Mouse (Mus musculus) cerebellum, adult 11 months (tissue): ENCODE measurements around the gene Slc35d2.

Source experiments
- DNase-seq: peaks from one replicate; pipeline ENCODE4 v3.0.0; 2022

Gene Slc35d2

DNA sequence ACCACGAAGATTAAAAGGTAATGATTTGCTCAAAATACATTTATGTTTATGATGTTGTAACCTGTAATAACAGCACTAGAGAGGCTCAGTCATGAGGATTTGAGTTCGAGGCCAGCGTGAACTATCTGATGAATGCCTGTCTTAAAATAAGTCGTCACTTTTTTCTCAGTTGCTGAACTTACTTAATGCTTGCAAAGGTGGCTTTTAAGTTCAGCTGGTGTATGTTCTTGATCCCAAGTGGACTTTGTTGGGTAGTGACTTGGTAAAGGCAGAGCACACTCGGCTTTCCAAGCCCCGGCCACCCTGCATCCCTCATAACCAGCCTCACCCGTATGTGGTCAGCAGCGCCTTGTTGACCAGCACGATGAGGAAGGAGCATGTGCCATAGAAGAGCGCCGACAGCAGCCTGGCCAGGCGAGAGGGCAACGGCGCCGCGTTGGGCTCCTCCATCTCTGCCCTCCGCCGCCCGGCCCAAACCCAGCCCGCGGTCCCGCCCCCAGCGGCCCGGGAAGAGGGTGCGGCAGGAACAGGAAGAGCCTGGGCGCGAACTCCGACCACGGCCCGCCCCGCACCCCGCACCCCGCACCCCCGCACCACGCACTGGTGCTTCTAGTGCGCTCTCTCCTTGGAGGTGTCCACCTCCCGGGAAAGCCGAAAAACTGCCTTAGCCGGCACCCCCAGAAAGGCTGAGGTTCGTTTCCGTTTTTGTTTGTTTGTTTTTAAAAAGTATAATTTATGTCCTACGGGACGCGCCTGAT is at the start of gene Slc35d2:
Gene Slc35d2, minus strand, starts transcription at position 511 of the 758 bp plus-strand sequence.
- no peak for DNase-seq

DNA sequence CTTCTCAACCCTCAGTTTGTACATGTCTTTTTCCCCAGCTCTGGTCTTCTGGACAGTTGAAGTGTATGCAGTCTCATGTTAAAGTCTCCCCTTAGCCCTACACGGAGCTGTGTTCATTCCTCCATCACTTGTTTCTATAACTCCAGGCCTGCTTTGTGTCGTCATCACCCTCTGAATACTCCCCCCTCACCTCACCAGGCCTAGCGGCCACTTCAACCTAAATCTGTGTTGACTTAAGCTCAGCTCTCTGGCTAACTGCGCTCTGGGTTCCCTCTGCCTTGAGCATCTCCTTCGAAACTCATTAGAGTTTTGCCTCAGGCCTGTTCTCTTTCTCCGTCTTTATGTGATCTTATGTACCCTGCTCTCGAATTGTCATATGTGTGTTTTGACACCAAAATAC is 48.8 kb upstream of the Slc35d2 start:
- no peak for DNase-seq

DNA sequence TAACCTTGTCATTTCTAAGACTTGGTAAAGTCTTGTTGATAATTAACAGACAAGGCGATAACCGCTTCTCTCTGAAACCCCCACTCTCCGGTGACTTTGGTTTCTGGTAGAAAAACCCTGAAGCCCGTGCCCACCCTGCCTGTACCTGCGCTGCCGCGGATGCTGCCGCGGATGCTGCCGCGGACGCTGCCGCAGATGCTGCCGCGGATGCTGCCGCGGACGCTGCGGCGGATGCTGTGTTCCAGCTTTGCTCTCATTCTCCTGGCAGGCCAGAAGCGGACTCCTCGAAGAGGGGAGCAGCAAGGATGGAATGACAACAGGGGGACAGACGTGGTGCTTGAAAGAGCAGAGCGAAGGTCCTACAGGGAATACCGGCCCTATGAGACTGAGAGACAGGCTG is 40.6 kb upstream of the Slc35d2 start:
- DNase-seq = no peak

DNA sequence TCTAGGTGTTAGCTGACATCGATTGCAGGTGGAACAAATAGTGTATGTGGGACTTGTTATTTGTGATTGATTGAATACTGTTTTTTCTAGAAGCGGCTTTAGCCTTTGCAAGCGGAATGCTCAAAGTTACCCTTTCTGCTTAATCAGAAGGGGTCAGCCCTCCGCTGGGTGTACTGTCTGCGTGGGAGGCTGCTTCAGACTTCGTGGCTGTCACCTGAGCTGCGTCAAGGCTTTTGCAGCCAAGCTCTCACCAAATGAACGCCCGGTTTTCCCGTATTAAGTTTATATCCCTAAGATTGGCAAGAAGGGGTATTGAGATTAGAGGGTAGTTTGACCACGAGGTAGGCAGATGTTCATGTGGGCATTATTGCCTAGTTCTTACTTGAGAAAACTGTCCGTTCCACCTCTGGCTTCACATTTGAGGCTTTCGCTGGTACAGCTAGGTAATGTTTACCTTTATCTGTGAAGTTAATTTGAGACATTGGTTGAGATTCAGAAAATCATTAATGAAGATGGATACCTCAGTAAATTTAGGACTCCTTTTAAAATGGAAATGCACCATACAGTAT is 34.1 kb upstream of the Slc35d2 start:
- DNase-seq = no peak

DNA sequence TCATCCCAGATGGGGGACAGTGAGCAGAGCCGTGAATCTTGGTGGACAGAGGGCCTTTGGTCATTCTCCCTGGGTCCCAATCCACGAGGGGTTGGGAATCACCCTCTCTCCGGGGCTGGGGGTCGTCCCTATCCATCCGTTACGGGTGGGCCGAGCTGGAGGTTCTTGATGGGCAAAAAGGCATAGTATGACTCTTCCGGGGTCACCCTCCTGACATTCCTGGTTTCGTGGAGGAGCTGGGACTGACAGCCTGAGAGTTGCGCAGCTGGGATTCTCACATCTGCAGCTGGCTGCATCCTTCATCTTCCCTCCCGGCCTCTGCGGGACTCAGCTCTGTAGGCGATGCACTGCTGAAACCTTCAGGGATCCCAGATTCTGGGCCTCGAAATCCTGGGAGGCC is 33.5 kb upstream of the Slc35d2 start:
- peak; percentile 22 for DNase-seq

DNA sequence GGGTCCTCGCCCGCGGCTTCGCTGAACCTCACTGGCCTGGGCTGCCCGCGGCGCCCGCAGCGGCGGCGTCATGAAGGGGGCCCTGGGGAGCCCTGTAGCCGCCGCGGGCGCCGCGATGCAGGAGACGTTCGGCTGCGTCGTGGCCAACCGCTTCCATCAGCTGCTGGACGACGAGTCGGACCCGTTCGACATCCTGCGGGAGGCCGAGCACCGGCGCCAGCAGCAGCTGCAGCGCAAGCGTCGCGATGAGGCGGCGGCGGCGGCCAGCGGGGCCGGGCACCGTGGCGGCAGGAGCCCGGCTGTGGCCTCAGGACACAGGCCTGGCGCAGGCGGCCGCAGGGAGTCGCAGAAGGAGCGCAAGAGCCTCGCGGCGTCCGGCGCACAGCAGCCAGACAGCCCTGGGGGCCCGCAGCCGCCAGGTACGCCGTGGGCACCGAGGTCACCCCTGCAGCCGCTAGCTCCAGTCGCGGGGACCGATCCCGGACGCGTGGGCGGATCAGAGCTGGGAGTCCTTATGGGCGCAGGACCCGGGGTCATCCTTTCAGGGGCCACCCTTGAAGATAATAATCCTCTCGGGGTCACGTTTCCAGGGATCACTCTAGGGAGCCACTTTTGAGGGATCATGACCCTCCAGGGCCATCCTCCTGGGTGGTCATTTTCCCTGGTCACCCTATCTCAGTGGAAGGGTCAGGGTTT is 32.9 kb upstream of the Slc35d2 start:
- DNase-seq = peak; percentile 55

DNA sequence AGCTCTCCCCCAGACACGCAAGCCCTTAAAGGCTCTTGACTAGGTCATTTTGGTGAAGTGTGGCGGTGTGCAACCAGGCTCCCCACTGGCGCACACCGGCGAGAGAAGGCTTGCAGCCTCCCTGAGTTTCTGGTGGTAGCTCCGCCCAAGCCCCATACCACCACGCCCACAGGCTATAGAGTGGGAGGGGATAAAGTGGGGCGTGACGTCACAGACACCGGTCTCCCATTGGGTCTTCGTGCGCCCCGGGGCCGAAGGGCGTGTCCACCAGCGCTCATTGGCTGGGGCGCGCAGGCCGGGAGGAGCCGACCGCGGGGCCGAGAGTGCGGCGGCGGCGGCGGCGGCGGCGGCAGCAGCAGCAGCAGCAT is 32.4 kb upstream of the Slc35d2 start, which contains the start of gene Habp4:
Gene Habp4, plus strand, starts transcription at position 277 of the 368 bp plus-strand sequence.
- DNase-seq = peak; percentile 98

DNA sequence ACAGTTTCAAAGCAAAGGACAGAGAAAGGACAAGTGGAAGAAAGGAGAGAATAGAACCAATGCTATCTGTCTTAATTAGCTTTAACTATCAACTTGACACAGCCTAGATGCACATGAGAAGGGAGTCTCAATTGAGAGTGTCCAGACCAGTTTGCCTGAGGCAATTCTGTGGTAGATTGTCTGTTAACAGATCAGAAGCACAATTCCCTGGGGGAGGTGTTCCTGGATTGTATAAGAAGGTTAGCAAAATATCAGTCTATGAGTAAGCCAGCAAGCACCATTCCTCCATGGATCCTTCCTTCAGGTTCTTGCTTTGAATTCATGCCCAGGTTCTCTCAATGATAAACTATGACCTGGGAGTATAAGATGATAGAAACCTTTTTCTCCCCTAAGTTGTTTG is 27.8 kb upstream of the Slc35d2 start:
- DNase-seq = no peak

DNA sequence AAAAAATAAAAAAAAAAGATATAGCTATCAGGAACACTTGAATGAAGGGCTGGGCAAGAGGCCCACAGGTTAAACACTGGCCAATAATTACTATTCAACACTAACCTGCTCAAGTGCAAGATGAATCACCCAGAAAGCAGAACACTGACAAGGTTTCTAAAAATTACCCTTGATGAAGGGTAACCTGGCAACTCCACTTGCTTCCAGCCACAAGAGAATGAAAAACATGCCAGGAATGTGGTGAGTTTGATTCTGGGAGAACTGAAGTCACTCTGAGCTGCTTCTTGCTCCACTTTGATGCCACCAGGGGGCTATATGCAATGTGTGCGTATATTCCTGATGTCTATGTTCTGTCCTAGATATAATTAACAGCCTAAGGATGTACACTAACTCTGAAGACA is 26.0 kb upstream of the Slc35d2 start:
- DNase-seq = no peak

DNA sequence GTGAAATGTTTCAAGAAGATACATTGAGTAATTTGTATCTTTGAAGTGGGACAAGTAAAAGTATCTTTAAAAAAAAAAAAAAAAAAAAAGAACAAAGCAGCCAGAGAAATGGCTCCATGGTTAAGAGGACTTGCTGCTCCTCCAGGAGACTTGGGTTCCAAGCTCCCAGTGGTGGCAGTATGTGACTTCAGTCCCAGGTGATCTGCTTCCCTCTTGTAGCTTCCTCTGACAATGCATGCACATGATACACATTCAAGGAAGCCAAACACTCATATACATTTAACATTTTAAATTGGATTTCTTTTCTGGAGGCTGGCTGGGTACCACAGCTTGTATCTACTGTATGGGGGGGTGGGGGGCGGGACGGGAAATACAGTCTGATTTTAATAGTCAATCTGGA is 25.5 kb upstream of the Slc35d2 start:
- no peak for DNase-seq

DNA sequence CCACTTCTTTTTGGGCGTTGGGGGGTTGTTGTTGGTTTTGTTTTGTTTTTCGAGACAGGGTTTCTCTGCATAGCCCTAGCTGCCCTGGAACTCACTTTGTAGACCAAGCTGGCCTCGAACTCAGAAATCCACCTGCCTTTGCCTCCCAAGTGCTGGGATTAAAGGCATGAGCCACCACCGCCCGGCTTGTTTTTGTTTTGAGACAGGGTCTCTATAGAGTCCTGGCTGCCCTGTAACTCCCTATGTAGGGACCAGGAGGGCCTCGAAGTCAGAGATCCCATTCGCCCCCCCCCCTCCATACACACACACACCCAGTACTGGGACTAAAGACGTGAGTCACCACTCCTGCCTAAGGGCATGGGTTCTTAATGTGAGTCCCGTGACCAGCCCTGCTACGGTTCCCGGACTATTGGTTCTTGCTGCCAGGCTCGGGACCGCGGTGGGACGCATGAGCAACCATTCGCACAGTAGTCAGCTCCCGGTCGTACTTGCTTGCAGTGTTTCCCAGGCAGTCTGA is 24.6 kb upstream of the Slc35d2 start:
- peak; percentile 30 for DNase-seq

DNA sequence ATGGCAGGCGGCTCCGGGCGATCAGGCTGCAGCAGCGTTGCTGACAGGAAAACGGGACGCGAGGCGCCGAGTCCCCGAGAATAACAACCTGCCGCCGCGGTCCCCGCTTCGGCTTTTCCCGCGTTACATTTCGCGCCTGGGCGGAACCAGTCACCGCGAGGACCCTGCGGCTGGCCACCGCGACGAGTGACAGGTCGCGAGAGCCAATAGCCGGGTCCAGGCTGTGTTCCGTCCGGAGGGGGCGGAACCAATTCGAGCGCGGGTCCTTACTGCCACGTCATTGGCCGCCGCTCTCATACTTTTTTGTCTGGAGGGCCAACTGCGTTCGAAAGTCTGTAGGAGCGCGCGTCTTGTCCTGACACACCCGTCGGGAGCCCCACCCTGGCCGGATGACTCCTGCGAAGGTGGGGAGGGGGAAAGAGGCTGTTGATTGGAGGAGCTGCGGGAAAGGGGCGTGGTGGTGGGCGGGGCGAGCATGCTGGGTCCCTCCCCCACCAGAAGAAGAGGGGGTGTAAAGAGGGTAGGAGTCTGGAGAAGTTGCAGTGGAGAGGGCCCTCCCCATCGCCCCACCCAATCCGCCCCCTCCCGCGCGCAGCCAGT is 24.0 kb upstream of the Slc35d2 start, which contains the start of gene Zfp367:
Gene Zfp367, minus strand, starts transcription at position 120 of the 600 bp plus-strand sequence.
- DNase-seq = peak; percentile 91

DNA sequence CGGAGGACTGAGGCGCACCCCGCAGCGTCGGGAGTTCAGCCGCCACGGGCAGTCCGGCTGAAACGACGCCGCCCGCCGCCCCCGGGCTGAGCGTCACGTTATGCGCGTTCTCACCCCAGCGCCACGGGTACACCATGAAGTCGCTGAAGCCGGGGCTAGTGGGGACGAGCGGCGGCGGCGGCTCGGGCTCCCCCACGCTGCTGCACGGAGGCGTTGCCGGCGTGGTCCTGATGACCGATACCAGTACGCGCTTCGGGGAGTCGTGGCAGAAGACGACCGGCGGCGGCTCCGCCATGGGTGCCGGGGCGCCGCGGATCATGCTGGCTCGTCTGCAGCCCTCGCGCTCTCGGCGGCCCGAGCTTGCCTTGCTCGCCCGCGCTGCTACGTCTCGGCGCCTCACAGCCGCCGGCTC is 23.5 kb upstream of the Slc35d2 start:
- no peak for DNase-seq

DNA sequence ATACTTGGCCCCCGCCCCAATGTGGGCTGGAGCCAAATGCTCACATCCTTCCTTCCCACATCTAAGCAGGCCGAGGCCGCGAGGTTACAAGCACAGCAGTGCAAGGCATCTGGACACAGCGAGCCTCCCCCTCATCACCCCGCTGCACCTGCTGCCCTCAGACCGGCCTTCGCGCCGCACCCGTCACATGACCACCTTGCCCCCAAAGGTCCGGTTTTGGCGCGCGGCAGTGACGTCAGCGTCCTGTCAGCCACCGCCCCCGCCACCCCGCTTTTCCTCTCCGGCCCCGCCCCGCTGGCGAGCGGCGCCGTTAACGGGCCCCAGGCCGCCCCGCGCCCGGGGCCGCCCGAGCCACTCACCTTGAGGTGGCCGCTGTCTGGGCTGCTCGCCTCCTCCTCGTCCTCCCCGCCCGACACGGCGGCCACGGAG is 23.1 kb upstream of the Slc35d2 start:
- peak; percentile 81 for DNase-seq

DNA sequence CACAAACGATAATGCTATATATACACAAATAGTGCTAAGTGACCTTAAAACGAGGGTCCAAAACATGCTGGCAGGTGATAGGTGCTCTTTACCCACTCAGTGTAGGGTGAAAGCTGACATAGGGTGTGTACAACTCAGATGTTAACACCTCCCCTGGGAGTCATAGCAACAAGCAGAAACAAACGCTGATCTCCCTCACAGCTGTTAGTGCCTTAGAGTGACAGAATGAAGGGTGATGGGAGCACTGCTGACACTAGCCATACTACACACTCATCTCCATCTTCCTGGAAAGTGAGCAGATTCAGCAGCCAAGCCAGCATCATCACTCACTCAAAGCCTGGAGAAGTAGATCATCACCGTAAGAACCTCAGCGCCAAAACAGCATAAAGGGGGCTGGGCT is 21.0 kb upstream of the Slc35d2 start:
- no peak for DNase-seq

DNA sequence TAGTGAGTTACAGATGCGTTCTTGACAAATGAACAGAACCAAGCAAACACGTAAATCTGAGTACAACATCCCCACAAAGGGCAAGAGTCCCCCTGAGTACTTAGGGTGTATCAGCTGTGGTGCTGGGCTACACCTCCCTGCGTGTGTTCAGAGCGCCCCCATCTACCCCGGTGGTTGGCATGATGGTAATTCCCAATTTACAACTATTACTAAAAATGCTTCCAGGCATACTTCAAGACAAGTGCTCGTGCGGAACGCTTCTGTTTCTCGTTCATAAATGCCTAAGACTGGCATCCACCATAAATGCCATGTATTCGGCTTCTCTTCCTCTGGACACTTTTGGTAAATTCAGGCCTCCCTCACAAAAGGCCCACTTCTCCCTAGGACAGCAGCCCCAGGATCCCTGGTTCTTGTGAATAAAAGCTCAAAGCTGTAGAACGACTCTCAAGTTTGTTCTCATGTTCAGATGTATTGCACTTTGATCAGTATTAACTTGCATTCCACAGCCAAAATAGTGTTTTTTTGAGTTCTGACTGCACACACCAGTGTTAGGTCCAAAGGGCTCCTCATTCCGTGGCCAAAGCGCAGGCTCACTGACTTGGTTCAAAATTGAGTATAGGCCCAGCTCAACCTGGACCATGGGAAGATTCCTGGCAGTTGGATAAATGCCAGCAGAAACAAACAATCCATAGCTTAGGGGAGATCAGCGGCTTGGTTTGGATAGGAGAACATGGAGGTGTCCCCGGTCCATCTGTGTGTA is 628 bp upstream of the Slc35d2 start:
- no peak for DNase-seq

DNA sequence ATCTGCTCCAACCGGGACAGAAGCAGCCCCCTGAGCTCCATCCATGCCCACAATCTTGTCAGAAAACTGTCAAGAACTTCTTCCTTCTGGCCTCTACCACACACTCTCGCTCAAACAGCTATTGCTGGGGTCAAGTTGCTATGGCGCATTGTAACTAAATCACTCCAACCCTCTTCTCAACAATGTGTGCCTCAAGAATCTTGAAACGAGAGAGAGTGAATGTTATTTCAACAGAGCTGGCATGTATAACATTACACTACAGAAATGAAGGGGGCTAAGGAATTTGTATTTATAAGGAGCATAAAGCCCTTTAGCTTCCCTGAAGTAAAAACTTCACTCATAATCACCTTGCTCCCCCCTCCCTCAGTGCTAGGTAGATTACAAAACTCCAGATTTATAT is 2.9 kb downstream of the Slc35d2 start:
- no peak for DNase-seq

DNA sequence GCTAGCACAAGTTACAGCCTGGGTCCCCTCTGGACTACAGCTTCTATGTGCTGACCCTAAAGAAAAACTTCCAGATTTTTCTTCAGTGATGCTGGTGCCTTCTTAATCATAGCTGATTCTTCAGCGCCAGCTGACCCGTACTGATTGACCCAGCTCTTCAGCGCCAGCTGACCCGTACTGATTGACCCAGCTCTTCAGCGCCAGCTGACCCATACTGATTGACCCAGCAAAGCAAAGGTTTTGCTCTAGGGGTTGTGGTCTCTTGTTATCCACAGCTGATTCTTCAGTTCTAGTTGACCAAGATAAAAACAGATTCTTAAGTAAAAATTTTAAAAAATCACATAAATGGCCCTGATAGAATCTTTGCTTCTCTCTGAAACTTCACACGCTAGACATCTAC is 4.3 kb downstream of the Slc35d2 start:
- DNase-seq = no peak

DNA sequence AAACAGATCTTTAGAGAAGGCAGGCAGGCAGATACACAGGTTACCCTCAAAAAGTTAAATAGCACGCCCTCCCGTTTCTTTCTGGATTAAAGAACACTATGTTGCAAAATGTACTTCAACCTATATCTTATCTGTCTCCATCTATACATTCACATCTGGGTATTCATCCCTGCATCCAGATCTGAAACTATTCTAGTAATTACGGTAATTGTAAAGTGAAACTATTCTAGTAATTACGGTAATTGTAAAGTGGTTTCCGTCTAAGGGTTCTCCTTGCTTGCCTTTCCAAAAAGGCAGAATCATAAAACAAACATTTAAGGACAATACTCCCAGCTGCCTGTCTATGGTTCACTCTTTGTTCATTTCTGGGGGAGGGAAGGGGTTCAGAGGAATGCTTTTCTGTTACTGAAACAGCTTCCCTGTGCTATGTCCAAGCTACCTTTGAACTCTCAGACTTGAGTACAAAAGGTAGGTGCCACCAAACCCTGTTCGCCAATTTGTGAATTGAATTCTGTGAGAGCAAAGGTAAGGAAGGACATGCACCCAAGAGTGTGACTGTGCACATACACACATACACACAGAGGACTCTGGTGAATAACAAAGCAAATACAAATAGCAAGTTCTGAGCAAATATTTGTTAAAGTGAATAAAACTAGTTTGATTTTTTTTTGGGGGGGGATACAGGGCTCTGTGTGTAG is 5.5 kb downstream of the Slc35d2 start:
- DNase-seq = no peak

DNA sequence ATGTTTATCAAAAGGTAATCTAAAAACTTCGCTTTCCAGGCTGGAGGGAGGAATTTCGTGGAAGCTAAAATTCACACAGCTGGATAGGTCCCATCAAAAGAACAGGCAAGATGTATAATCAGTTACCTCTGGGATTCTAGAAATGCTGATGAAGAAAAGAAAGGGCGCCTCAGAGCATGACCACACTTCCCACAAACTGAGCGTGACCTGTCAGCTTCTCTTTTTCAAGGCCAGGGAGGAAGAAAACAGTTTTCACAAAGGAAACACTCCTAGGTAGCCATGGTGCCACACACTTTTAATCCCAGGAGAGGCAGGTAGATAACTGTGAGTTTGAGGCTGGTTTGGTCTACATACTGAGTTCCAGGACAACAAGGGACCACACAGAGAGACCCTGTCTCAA is 8.4 kb downstream of the Slc35d2 start:
- no peak for DNase-seq

DNA sequence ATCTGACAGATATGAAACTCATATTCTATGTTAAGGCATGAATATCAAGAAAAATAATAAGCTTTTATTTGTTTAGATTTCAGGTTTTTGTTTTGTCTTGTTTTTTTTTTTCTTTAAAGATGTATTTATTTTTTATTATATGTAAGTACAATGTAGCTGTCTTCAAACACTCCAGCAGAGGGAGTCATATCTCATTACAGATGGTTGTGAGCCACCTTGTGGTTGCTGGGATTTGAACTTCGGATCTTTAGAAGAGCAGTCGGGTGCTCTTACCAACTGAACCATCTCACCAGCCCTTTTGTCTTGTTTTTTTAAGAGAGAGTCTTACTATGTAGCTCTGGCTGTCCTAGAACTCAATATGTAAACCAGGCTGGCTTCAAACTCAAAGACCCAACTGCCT is 11.7 kb downstream of the Slc35d2 start:
- no peak for DNase-seq

DNA sequence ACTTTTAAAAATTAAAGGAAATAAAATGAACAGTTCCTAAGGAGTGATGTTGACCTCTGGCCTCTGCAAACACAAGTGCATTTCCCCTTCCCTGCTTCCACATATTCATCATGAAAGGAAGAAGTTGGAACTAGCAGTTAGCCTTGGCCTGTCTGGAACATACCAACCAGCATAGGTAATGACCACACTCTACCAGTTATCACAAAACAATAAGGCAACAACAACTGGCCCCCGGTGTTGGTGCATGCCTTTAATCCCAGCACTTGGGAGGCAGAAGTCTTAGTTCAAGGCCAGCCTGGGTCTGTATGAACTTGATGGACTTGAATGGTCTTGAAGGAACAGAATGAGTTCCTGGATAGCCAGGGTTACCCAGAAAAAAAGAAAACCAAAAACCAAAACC is 18.7 kb downstream of the Slc35d2 start:
- DNase-seq = no peak
